Mouse (Mus musculus): ENCODE measurements at regions not wholly inside any gene's neighbourhood (a gene's known extent, or its start where the extent isn't known, plus 50 kb on each side); places are given as distances from the start of the nearest gene placed in this dataset.

GRCm38 (mm10) chr4:142956832-142957429 lies 255.9 kb downstream of the Prdm2 start:
- no peak for DNase-seq (ENCODE audit: low spot score in 2 of 2)

GRCm38 (mm10) chr4:142956376-142956775 lies 256.4 kb downstream of the Prdm2 start:
- DNase-seq (ENCODE audit: low spot score in 2 of 2) = no peak

- DNase-seq (ENCODE audit: low spot score in 2 of 2) = no peak
These were observed 259.1 kb downstream of the Prdm2 start for GRCm38 (mm10) chr4:142953724-142954123.

- DNase-seq (ENCODE audit: low spot score in 2 of 2) = no peak
These were observed 259.9 kb downstream of the Prdm2 start for GRCm38 (mm10) chr4:142952879-142953278.

GRCm38 (mm10) chr4:142947673-142948072 lies 265.1 kb downstream of the Prdm2 start:
- DNase-seq (ENCODE audit: low spot score in 2 of 2) = no peak

- DNase-seq (ENCODE audit: low spot score in 2 of 2) = no peak
These were observed 279.2 kb downstream of the Prdm2 start for GRCm38 (mm10) chr4:142933627-142934026.

GRCm38 (mm10) chr4:142929245-142929644 lies 283.6 kb downstream of the Prdm2 start:
- DNase-seq (ENCODE audit: low spot score in 2 of 2) = no peak

GRCm38 (mm10) chr4:142927328-142928108 lies 285.3 kb downstream of the Prdm2 start:
- DNase-seq (ENCODE audit: low spot score in 2 of 2) = no peak

- no peak for DNase-seq (ENCODE audit: low spot score in 2 of 2)
These were observed 287.7 kb downstream of the Prdm2 start for GRCm38 (mm10) chr4:142925111-142925510.

GRCm38 (mm10) chr4:142909355-142909947 lies 303.3 kb downstream of the Prdm2 start:
- DNase-seq (ENCODE audit: low spot score in 2 of 2) = no peak

- no peak for DNase-seq (ENCODE audit: low spot score in 2 of 2)
These were observed 304.0 kb downstream of the Prdm2 start for GRCm38 (mm10) chr4:142908782-142909181.

GRCm38 (mm10) chr4:142903356-142904032 lies 309.3 kb downstream of the Prdm2 start:
- DNase-seq (ENCODE audit: low spot score in 2 of 2) = no peak

- DNase-seq (ENCODE audit: low spot score in 2 of 2) = no peak
These were observed 312.0 kb downstream of the Prdm2 start for GRCm38 (mm10) chr4:142900792-142901191.

- DNase-seq (ENCODE audit: low spot score in 2 of 2) = no peak
These were observed 313.8 kb downstream of the Prdm2 start for GRCm38 (mm10) chr4:142898994-142899393.

GRCm38 (mm10) chr4:142890711-142891110 lies 322.1 kb downstream of the Prdm2 start:
- peak in 1 of 2 experiments; percentile 7 for DNase-seq (ENCODE audit: low spot score in 2 of 2)

- DNase-seq (ENCODE audit: low spot score in 2 of 2) = no peak
These were observed 323.9 kb downstream of the Prdm2 start for GRCm38 (mm10) chr4:142888891-142889290.

- DNase-seq (ENCODE audit: low spot score in 2 of 2) = peak in 1 of 2 experiments; percentile 6
These were observed 324.9 kb downstream of the Prdm2 start for GRCm38 (mm10) chr4:142887876-142888275.

- peak; percentile 60 to 69 for DNase-seq (ENCODE audit: low spot score in 2 of 2)
These were observed 332.5 kb downstream of the Prdm2 start for GRCm38 (mm10) chr4:142880323-142880759.

GRCm38 (mm10) chr4:142876151-142876550 lies 336.6 kb downstream of the Prdm2 start:
- no peak for DNase-seq (ENCODE audit: low spot score in 2 of 2)

GRCm38 (mm10) chr4:142875105-142875504 lies 337.7 kb downstream of the Prdm2 start:
- DNase-seq (ENCODE audit: low spot score in 2 of 2) = no peak

GRCm38 (mm10) chr4:142866341-142866740 lies 346.5 kb downstream of the Prdm2 start:
- DNase-seq (ENCODE audit: low spot score in 2 of 2) = no peak

GRCm38 (mm10) chr4:142865593-142865992 lies 347.2 kb downstream of the Prdm2 start:
- no peak for DNase-seq (ENCODE audit: low spot score in 2 of 2)
